Mouse (Mus musculus): ENCODE measurements around the gene Ddn.

Gene Ddn

DNA sequence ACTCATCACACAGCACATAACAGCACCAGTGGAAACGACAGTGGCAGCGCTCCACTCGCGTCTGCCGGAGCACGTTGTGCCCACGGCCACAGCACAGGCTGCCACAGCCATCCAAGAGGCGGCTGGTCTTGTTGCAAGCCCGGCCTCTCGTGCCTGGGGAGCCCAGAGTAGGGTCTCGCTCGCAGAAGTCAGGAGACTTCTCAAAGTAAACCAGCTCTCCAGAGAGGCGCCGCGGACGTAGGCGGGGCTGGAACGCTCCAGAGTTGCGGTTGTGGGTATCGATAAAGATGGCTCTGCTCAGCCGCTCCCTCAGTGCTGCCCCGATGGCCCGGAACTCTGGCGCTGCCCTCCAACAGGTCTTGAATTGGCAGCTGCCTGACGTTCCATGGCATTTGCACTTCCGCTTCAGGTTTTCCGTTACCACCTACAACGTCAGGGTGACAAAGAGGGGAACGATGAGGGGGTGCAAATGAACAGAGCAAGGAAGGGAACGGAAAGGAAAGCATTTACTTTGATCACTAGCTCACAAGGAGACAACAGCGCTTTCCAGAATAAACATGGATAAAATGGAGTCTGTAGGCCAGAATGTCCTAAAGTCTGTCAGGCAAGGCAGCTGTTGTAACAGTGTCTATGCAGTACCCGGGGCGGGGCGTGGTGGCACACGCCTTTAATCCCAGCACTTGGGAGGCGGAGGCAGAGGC is 36.6 kb downstream of the Ddn start:
- peak; percentile 76 for DNase-seq

DNA sequence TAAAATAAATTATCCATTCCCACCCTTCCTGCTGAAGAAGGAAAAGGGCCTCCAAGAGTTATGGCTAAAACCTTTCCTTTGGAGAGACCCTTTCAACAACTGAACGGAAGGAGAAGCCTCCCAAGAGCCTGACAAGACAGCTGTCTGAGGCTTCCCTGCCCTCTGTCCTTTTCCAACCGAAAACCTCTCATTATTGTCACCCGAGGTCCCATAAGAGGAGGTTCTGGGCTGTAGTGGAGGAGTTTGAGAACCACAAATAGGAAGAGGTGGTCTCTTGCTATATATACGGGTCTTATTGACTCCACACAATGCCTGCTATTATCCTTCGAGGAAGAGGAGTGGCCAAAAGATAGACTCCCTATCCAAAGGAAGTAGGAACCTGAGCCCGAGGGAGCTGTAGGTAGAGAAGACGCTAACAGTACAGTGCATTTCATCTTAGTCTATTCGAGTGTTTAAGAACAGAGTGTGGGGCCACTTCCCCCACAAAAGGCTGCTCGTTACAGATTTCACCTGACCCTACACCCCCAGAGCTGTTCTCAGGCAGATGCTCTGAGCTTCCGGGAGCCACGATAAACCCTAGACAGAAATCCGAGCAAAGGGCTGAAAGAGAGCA is 37.4 kb downstream of the Ddn start:
- DNase-seq: peak; percentile 33

DNA sequence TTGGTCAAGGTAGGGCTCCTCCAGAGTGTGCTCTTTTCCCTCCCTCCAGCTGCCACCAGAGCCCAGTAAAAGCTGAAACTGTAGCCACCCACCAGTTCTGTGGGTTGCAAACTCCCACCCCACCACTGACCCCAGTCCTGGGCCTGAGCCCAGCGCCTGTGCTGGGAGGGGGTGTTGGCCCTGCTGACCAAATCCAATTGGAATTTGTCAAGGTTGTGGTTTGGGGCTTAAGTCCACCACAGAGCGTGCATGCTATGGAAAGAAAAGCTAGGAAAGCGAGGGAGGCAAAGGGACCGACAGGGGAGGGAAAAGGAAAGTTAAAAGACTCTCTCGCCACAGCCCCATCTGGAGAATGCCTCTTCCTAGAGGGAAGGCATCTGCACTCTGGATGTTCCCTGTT is 41.0 kb downstream of the Ddn start:
- no peak for DNase-seq

DNA sequence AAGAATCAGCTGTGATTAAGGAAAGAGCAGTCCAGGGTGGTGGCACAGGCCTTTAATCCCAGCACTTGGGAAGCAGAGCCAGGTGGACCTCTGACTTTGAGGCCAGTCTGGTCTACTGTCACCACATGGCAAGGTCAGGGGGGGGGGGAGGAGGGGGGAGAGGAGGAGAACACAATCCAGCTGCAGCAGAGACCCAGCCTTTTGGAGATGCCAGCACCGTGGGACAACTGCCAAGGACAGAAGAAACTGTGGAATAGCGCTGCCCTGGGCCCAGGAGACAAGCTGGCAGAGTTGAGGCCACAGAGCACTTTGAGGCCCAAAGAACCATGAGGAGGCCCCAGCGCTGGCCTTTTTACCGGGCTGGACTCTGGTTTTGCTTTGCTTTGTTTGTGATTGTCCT is 43.4 kb downstream of the Ddn start:
- DNase-seq: no peak

DNA sequence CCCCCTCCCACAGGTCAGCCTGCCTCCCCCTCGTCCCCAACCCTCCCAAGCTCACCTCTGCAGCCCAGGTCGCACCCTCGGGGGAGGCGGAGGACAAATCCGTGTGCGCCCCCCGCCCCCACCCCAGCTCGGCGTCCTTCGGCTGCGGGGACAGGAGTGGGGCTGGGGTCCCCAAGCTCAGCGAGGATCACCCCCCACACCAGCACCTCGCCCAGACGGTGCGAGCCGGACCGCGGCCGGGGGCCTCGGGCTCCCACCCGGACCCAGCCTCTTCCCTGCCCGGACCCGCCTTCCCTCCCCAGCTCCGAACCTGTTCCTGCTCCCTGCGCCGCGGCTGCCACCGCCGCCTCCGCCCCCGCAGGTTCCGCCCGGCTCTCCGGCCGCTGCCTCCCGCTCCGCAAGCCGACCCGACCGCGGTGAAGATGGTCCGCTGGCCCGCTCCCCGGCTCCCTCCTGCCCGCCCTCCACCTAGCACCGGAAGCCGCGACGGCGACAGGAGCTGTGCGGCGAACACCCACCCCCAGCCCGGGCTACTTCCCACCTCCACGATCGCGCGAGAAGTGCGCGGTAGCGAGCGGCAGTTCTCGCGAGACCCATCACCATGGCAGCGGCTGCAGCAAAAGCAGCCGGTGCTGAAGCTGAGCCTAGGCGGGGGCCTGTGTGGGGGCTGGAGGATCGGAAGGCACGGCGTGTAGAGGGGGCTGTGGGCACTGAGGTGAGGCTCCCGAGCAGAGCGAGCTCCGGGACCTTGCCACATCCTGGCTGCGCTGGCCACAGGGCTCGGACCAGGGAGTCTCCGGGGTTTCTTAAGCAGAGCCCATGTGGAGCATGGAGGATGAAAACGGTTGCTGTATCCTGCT is 46.4 kb downstream of the Ddn start, which contains the start of gene Arf3:
TSS of gene Arf3 (minus strand) at position 545 of the 860 bp plus-strand sequence.
- peak; percentile 99 for DNase-seq

DNA sequence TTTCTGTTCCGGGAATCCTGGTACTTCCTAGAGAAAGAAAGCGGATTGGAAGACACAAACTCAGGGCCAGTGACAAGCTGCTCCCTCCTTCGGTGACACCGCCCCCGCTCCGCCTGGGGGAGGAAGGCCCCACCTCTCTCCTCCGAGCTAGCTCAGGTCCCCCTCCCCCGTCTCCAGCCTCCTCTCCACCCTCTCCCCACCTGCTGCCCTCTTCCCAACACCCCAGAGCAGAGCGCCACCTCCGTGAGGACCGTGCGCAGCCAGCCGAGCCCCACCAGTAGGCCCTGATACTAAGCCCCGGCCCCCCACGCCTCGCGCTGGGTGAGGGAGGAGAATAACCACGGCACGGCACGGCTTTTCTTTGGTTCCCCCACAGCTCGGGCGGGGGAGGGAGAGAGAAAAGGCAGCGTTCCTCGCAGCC is 47.1 kb downstream of the Ddn start:
- DNase-seq: peak; percentile 86

DNA sequence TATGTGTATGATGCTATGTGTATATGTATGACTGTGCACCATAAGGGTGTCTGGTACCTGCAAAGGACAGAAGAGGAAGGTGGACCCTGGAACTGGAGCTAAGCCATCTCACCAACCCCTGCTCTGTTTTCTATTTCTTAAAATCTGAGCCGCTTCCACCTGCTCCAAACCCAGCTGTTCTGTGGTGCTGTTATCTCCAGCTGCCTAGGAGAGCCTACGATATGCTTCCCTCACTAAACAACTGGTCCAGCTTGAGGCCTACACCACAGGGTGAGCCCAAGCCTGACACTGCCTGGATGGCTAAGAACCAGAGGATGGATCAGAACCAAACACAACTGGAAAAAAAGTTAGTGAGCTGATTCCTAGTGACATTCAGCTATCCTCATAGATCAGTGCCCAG is 55.2 kb downstream of the Ddn start:
- DNase-seq: no peak
